Mouse (Mus musculus): Measurements from ENCODE around the gene Prkg1. TPM values are rescaled to one million over a fixed set of nuclear protein-coding genes. Genes with fewer than 3 reads are reported as not detected.
A peak's percentile ranks its signal among the peaks of the same experiment; 100 is the strongest.

The Prkg1 gene
- total RNA-seq, 1 experiment, result 1.5 TPM

GRCm38 (mm10) chr19:31106036-31106435, 658.8 kb downstream of the Prkg1 start:
- peak overlapping the region; percentile 49; the same call in 1 of the 2 replicates for H3K27ac ChIP-seq (ENCODE audit: insufficient read depth, low read depth, low read length, poor library complexity, severe bottlenecking)

GRCm38 (mm10) chr19:31104764-31105163, 660.1 kb downstream of the Prkg1 start:
- in situ Hi-C loops (cut with MboI; ENCODE audit: low sequenced_read_pairs in 2 of 2, unreplicated experiment in 2 of 2), result no loop called here

More at GRCm38 (mm10) chr19:31106036-31106435, 658.8 kb downstream of the Prkg1 start:
- Histone ChIP-seq H3K9me3 (ENCODE audit: control insufficient read depth, insufficient read depth, low read depth, low read length) (no peaks in the 10 kb centered on the region), H3K4me3 (ENCODE audit: insufficient read depth in 1 of 2, low read depth in 1 of 2, low read length in 2 of 2, poor library complexity in 1 of 2, severe bottlenecking in 1 of 2) (no peak overlapping the region), H3K36me3 (ENCODE audit: control insufficient read depth, insufficient read depth, low read length, poor library complexity, severe bottlenecking) (no peaks in the 10 kb centered on the region), H3K9ac (ENCODE audit: insufficient read depth, low read depth, low read length, poor library complexity, severe bottlenecking) (no peak overlapping the region), H3K4me1 (ENCODE audit: control insufficient read depth in 2 of 2, insufficient read depth in 2 of 2, low read length in 2 of 2, poor library complexity in 1 of 2) (peaks cover 13 to 19% of the 10 kb centered on the region in 2 experiments; a peak in 3 of 4 replicates)
- TF ChIP-seq CHD2 (IDR thresholded peaks at IDR 0.05; ENCODE audit: low read depth, low read length), result no peak
- TF ChIP-seq MAFK (IDR thresholded peaks at IDR 0.05; ENCODE audit: insufficient read depth, low read depth, low read length), result no peak
- TF ChIP-seq HCFC1 (IDR thresholded peaks at IDR 0.05; ENCODE audit: borderline replicate concordance, insufficient read depth, low read length), result no peak
- no peak for TF ChIP-seq ZC3H11A (IDR thresholded peaks at IDR 0.05; ENCODE audit: borderline replicate concordance, low read depth, low read length)
- TF ChIP-seq ZNF384 (IDR thresholded peaks at IDR 0.05; ENCODE audit: low read depth, low read length), result no peak
- no peak for DNase-seq (ENCODE audit: low read depth, low spot score)
- in situ Hi-C loops (cut with MboI; ENCODE audit: low sequenced_read_pairs in 2 of 2, unreplicated experiment in 2 of 2), result no loop called here

GRCm38 (mm10) chr19:31099369-31099768, 665.5 kb downstream of the Prkg1 start:
- TF ChIP-seq HCFC1 (IDR thresholded peaks at IDR 0.05; ENCODE audit: borderline replicate concordance, insufficient read depth, low read length) (no peak), CHD2 (IDR thresholded peaks at IDR 0.05; ENCODE audit: low read depth, low read length) (no peak), MAFK (IDR thresholded peaks at IDR 0.05; ENCODE audit: insufficient read depth, low read depth, low read length) (no peak), ZC3H11A (IDR thresholded peaks at IDR 0.05; ENCODE audit: borderline replicate concordance, low read depth, low read length) (no peak), ZNF384 (IDR thresholded peaks at IDR 0.05; ENCODE audit: low read depth, low read length) (no peak)
- Histone ChIP-seq H3K36me3 (ENCODE audit: control insufficient read depth, insufficient read depth, low read length, poor library complexity, severe bottlenecking) (no peaks in the 10 kb centered on the region), H3K4me3 (ENCODE audit: insufficient read depth in 1 of 2, low read depth in 1 of 2, low read length in 2 of 2, poor library complexity in 1 of 2, severe bottlenecking in 1 of 2) (no peak overlapping the region), H3K9ac (ENCODE audit: insufficient read depth, low read depth, low read length, poor library complexity, severe bottlenecking) (no peak overlapping the region), H3K27ac (ENCODE audit: insufficient read depth, low read depth, low read length, poor library complexity, severe bottlenecking) (no peak overlapping the region), H3K9me3 (ENCODE audit: control insufficient read depth, insufficient read depth, low read depth, low read length) (no peaks in the 10 kb centered on the region), H3K4me1 (ENCODE audit: control insufficient read depth in 2 of 2, insufficient read depth in 2 of 2, low read length in 2 of 2, poor library complexity in 1 of 2) (peaks cover 3 to 6% of the 10 kb centered on the region in 2 experiments; a peak in 2 of 4 replicates)
- in situ Hi-C loops (cut with MboI; ENCODE audit: low sequenced_read_pairs in 2 of 2, unreplicated experiment in 2 of 2), result no loop called here
- DNase-seq (ENCODE audit: low read depth, low spot score), result no peak

More at GRCm38 (mm10) chr19:31104764-31105163, 660.1 kb downstream of the Prkg1 start:
- H3K27ac ChIP-seq (ENCODE audit: insufficient read depth, low read depth, low read length, poor library complexity, severe bottlenecking), result no peak overlapping the region
- TF ChIP-seq ZC3H11A (IDR thresholded peaks at IDR 0.05; ENCODE audit: borderline replicate concordance, low read depth, low read length), result no peak
- no peak for TF ChIP-seq ZNF384 (IDR thresholded peaks at IDR 0.05; ENCODE audit: low read depth, low read length)
- no peak for TF ChIP-seq MAFK (IDR thresholded peaks at IDR 0.05; ENCODE audit: insufficient read depth, low read depth, low read length)
- TF ChIP-seq CHD2 (IDR thresholded peaks at IDR 0.05; ENCODE audit: low read depth, low read length), result no peak
- TF ChIP-seq HCFC1 (IDR thresholded peaks at IDR 0.05; ENCODE audit: borderline replicate concordance, insufficient read depth, low read length), result no peak
- DNase-seq (ENCODE audit: low read depth, low spot score), result no peak
- no peaks in the 10 kb centered on the region for H3K36me3 ChIP-seq (ENCODE audit: control insufficient read depth, insufficient read depth, low read length, poor library complexity, severe bottlenecking)
- H3K4me3 ChIP-seq (ENCODE audit: insufficient read depth in 1 of 2, low read depth in 1 of 2, low read length in 2 of 2, poor library complexity in 1 of 2, severe bottlenecking in 1 of 2), result no peak overlapping the region
- peaks cover 13 to 22% of the 10 kb centered on the region in 2 experiments; a peak in 3 of 4 replicates for H3K4me1 ChIP-seq (ENCODE audit: control insufficient read depth in 2 of 2, insufficient read depth in 2 of 2, low read length in 2 of 2, poor library complexity in 1 of 2)
- H3K9me3 ChIP-seq (ENCODE audit: control insufficient read depth, insufficient read depth, low read depth, low read length), result no peaks in the 10 kb centered on the region
- no peak overlapping the region for H3K9ac ChIP-seq (ENCODE audit: insufficient read depth, low read depth, low read length, poor library complexity, severe bottlenecking)

DNA sequence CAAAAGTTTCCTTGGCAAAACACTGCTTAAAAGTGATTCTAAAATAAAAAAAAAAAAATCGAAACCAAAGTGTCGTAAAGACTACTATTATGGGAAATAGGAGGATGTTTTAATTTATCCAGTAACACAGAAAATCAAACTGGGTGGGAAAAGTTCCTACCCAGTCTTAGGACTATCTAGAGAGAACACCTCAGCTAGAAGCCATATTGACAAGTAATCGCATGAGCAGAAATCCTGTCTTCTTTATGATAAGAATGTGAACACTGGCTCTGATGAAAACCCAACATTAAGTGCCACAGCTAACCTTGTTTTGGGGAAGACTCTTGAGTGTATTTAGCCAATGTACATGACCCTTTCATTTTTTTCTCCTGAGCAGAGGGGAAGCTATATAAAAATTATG, 667.0 kb downstream of the Prkg1 start:
- Histone ChIP-seq H3K4me1 (ENCODE audit: control insufficient read depth in 2 of 2, insufficient read depth in 2 of 2, low read length in 2 of 2, poor library complexity in 1 of 2) (peaks cover 3 to 4% of the 10 kb centered on the region in 2 experiments; a peak in 2 of 4 replicates), H3K27ac (ENCODE audit: insufficient read depth, low read depth, low read length, poor library complexity, severe bottlenecking) (no peak overlapping the region), H3K9me3 (ENCODE audit: control insufficient read depth, insufficient read depth, low read depth, low read length) (no peaks in the 10 kb centered on the region), H3K36me3 (ENCODE audit: control insufficient read depth, insufficient read depth, low read length, poor library complexity, severe bottlenecking) (no peaks in the 10 kb centered on the region), H3K4me3 (ENCODE audit: insufficient read depth in 1 of 2, low read depth in 1 of 2, low read length in 2 of 2, poor library complexity in 1 of 2, severe bottlenecking in 1 of 2) (no peak overlapping the region), H3K9ac (ENCODE audit: insufficient read depth, low read depth, low read length, poor library complexity, severe bottlenecking) (no peak overlapping the region)
- in situ Hi-C loops (cut with MboI; ENCODE audit: low sequenced_read_pairs in 2 of 2, unreplicated experiment in 2 of 2), result no loop called here
- no peak for DNase-seq (ENCODE audit: low read depth, low spot score)
- TF ChIP-seq ZNF384 (IDR thresholded peaks at IDR 0.05; ENCODE audit: low read depth, low read length) (no peak), HCFC1 (IDR thresholded peaks at IDR 0.05; ENCODE audit: borderline replicate concordance, insufficient read depth, low read length) (no peak), MAFK (IDR thresholded peaks at IDR 0.05; ENCODE audit: insufficient read depth, low read depth, low read length) (no peak), ZC3H11A (IDR thresholded peaks at IDR 0.05; ENCODE audit: borderline replicate concordance, low read depth, low read length) (no peak), CHD2 (IDR thresholded peaks at IDR 0.05; ENCODE audit: low read depth, low read length) (no peak)

All from ES-E14 (cell line).